Mouse (Mus musculus): Measurements from ENCODE around the gene Klf11.

Gene Klf11

DNA sequence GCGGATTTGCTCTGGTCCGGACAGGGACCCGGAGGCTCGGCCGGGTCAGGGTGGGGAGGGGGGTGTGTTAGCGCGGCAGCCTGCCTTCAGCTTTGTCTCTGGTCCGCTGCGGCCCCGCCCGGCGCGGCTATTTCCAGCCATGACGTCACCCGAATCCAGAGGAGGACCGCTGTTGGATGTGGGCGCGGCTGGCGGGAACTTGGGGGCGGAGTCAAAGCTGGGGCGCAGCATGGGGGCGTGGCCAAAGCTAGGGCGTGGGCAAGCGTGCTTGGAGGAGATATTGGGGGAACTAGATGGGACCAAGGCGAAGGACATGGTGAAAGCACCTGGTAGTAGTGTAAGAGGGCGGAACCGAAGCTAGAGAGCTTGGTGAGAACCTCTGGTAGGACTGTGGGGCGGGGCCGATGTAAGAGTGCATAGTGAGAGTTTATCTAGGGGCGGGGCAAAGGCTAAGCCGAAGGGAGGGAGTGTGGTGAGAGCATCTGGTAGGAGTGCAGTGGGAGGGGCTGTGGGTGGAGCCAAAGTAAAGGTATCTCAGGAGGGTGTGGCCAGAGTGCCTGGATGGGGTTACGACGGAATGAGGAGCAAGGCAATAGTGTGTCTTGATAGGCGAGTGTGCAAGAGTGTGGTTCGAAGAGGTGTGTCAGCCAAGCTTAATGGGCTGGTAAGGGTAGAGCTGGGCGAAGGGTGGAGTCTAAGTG is 718 bp downstream of the Klf11 start:
- DNase-seq (ENCODE audit: extremely low read depth, low read depth, low spot score): peak; percentile 62

DNA sequence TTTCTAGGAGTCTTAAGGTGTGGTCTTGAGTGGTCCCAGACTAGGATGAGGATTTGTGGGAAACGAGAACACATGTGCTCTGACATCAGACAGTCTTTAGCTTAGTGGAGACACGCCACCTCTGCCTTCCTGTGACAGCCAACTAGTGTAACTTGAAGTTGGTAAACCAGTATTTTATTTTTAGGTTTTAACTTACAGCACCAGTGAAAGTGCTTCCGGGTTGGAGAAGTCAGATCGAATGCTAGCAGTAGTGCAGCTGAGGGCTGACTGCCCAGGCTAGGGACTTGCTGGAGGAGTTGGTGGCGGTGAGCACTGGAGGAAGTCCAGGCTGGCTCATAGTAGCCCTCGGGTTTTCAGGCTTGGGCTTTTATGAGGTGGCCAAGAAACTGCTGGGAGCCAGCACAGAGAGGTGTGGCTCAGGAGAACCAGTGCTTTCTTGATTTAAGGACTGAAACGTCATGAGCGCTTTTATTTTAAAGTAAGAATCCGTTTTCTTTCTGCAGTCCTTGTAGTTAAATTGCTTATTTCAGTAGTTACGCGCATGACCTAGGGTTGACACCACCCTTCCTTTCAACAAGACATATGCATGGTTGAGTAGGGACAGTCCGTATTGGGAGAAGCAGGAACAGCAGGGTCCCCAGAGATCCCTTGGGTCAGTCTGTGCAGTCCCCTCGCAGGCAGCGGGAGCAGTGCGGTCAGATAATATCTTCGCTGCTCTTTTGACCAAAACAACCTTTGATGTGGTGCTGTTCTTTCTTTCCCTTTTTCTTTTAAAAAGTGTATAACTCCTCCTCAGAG is 3.2 kb downstream of the Klf11 start:
- peak; percentile 39 for DNase-seq (ENCODE audit: extremely low read depth, low read depth, low spot score)

DNA sequence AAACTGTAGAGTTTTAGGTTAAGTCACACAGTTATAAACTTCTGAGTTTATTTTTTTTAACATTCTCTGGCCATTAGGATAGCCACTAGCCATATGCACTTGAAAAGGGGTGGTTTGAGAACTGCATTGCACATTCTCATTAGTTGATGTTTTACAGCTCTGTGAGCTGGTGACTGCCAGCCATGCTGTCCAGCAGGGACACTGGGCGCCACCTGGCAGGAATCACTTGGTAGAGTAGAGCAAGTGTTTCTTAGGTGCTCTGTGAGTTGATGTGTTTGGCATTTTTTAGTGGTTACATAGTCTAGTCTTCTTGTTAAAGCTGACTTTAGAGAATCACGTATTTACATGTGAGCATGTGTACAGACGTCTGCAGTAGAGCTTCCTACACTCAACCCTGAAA is 5.4 kb downstream of the Klf11 start:
- no peak for DNase-seq (ENCODE audit: extremely low read depth, low read depth, low spot score)

DNA sequence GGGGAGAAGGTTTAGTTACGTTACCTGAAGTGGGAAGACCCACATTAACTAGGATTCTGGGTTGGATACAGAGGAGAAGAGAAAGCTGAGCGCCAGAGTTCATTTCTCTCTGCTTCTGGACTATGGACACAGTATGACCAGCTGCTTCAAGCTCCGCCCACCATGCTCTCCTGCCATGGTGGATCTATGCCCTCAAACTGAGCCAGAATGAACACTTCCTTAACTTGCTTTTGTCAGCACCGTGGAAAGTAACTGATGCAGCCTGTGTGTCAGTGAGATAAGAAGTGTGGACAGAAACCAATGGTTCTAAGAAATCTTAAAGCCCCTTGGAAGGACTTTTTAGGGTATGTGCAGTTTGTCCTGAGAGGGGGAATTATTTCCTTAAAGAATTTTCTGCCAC is 7.9 kb downstream of the Klf11 start:
- no peak for DNase-seq (ENCODE audit: extremely low read depth, low read depth, low spot score)

DNA sequence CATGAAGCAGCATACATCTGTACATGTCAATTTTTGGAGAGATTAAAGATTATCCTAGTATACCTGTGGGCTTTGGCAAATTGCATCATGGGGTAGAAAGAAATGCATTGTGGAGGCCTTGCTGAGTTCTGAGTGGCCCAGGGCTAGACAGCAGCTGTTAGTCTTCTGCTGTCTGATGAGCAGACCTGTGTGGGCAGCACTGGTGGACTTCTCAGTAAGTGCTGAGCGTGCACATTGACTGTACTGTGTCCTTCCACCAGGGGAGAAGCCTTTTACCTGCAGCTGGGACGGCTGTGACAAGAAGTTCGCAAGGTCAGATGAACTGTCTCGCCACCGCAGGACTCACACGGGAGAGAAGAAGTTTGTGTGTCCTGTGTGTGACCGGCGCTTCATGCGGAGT is 8.8 kb downstream of the Klf11 start:
- DNase-seq (ENCODE audit: extremely low read depth, low read depth, low spot score): no peak

DNA sequence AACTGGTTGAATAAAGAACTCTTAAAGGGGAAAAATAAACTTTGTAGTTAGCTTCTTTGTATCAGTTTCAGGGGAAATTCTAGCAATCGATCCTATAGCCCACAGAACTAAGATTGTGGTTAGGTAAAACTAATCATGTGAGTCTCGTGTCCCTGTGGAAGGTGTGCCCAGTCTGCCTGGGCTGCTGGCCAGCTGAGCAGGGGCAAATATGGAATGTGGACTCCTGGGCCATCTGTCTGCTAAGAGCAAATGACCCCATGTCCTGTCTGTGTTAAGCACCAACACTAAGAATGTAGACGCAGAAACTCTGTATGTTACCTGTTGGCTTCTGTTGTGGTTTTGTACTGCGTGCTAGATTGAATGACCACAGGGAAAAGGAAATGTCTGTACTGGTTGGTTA is 10.0 kb downstream of the Klf11 start:
- no peak for DNase-seq (ENCODE audit: extremely low read depth, low read depth, low spot score)

DNA sequence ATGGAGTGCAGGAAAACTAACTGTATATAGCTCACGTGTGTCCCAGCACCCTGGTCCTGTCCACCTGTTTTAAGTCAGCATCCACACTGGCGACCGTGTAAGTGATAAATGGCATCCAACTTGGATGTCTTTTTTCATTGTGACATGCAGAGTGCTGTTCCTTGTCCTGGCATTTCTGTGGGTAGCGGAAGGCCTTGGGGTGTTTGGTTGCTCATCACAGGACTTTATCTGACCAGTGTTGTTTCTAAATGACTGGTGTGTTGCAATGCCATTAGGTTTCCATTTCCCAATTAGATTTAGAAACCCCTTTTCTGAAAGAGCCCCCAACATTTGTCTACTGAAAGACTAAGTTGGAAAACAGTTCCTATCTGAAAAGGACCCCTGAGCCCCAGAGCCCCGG is 11.1 kb downstream of the Klf11 start:
- DNase-seq (ENCODE audit: extremely low read depth, low read depth, low spot score): peak; percentile 14

DNA sequence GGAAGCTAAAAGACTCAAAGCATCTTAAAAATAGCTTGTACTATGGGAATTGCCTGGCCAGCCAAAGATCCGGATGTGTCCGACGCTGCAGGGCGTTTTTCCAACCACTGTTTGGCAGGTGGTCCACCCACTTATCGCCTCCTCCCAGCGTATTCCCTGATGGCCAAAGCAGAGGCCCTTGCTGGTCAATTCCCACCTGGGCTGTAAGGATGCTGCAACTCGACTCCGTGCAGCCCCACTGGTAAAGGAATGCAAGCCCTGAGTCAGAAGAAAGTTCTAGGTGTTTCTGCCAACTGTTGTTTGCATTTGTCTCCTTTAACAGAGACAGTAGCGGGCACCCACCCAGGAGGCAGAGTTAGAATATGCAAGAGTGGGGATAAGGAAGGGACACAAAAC is 29.0 kb downstream of the Klf11 start:
- DNase-seq (ENCODE audit: extremely low read depth, low read depth, low spot score): no peak

DNA sequence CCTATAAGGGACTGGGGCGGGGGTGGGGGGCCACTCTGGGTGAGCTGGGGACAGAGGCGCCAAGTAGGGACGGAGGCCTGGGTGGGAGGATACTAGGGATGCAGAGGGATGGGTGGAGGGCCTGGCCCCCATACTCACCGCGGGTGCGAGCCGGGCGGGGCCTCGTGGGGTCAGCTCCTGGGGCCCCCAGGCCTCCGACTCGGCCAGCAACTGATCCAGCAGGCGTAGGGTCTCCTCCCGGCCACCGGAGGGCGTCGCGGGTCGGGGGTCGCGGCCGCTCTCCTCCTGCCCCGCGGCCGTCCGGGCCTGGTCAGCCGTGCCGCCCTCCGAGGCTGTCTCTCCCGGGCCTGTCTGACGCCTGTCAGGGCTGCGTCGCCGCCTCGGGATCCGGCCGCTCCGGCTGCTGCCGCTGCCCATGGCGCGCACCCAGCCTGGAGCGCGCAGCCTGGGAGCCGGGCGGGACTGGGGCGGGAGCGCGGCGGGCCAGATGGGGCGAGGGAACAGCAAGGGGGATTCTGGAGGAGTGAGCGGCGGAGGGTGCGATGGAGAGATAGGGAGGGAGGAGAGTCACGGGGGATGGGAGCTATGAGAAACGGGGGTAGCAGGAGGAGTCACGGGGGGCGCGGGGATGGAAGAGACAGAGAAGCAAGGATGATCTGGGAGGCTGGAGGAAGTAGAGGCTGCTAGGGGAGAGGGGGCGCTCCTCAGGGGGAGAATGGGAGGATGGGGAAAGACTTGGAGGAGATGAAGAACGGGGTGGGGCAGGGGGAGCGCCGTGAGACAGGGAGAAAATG is 29.6 kb downstream of the Klf11 start:
- no peak for DNase-seq (ENCODE audit: extremely low read depth, low read depth, low spot score)

DNA sequence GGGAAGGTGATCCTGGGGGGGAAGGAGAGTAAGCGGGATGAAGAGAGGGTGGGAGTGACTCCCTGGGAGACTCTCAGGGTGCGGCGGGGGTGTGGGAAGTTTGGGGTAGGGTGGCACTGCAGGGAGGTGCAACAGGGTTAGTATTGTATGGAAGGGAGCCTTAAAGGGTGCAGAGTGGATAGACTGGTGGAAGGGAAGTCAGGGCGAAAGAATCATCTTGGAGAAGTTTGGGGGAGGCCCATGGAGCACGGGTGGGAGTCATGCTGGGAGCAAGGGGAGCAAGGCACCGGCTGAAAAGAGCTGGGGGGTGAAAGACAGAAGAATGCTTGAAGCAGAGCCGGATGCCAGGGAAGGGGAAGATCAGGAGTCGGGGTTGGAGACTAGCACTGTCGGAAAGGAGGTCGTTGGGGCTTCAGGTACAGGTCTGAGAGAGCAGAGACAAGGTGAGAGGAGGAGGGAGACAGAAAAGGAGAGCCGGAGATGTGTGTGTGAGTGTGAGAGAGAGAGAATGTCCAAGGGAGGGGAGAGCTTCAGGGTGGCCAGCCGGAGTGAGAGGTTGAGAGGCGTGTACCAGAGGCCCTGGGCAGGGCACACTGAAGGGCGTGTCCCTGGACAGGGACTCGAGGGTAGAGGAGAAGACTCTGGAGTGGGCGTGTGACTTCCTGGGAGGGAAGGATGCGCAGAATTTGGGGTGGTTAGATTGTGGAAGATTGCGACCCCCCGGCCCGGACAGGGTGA is 30.4 kb downstream of the Klf11 start, which contains the start of gene Cys1:
Cys1 (minus strand) TSS at position 528 of the 738 bp plus-strand sequence.
- no peak for DNase-seq (ENCODE audit: extremely low read depth, low read depth, low spot score)

DNA sequence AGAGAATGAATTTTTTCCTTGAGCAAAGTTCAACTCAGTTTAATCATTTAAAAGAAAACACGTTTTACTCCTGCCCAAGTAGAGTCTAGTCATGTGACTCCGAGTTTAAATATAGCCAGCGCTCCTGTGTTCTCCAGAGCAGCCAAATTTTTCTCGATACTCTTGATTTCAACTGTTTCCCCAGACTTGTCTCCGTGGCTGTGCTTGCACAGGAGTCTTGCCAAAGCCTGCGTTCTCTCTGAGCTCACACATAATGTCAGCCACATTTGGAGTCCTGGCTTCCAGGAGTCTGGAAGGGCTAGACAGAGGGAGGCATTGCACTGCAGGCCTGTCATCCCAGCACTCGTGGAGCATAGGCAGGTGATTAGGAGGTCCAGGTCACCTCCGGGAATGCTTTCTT is 31.5 kb downstream of the Klf11 start:
- DNase-seq (ENCODE audit: extremely low read depth, low read depth, low spot score): no peak

DNA sequence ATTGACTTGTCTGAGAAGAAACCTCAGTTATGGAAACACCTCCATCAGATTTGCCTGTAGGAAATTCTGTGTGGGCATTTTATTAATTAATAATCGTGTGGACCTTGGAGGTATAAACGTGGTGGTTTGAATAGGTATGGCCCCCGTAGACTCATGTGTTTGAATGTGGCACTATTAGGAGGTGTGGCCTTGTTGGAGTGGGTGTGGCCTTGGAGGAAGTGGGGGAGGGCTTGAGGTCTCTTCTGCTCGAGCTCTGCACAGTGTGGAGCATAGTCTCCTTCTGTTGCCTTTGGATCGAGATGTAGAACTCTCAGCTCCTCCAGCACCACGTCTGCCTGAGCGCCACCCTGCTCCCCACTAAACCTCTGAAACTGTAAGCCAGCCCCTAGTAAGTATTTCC is 32.4 kb downstream of the Klf11 start:
- DNase-seq (ENCODE audit: extremely low read depth, low read depth, low spot score): no peak

DNA sequence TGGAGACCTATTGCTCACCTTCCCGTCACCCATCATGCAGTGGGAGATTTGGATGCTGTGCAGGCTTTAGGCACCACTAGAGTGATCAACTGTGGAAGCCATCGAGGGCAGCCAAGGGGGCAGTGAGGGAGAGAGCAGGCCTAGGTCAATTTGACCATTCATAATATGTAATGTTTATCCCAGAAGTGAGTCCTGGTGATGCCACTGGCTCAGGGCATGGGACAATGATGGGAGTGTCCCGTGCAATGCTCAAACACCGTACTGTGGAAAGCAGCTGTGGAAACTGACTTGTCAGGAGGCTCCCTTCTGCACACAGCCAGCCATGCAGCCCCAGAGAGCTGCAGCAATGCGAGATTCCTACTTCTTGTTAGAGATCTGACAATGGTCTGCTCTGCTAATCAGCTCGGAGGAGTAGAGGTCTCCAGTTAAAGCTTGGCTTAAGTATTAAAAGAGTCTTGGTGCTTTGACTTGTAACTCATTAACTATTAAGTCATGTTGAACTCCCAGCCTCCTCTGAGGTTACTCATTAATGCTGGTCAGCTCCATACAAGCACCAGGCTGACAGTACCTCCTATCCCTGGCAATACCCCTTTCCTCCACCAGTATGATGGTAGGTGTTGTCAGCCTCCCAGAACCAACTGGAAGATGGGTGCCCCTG is 35.1 kb downstream of the Klf11 start:
- DNase-seq (ENCODE audit: extremely low read depth, low read depth, low spot score): no peak

DNA sequence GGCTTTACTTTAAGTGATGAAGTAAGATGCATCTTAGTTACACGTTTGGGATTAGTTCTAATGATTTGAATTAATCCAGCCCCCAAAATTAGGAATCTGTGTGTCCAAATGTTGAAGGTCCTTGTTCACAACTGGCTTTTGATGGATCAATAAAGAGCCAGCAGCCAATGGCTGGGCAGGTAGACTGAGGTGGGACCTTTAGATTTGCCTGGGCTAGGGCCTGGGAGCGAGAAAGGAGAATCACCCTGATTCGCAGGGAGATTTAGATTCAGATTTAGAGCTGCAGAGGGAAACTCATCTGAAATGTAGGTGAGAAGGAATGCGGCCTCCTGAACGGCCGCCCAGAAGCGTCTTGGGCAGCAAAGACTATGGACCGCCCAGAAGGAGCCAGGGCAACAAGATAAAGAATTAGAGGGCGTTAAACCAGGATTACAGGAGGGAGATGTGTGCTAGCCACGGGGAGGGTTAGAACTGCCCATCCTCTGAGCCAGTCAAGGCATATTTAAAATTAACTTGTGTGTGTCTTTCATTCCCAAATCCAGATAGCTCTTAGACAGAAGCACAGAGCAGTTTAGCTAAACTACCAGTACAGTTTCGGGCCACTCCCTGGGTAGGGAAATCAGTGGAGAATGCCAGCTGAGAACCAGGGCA is 35.7 kb downstream of the Klf11 start:
- no peak for DNase-seq (ENCODE audit: extremely low read depth, low read depth, low spot score)

DNA sequence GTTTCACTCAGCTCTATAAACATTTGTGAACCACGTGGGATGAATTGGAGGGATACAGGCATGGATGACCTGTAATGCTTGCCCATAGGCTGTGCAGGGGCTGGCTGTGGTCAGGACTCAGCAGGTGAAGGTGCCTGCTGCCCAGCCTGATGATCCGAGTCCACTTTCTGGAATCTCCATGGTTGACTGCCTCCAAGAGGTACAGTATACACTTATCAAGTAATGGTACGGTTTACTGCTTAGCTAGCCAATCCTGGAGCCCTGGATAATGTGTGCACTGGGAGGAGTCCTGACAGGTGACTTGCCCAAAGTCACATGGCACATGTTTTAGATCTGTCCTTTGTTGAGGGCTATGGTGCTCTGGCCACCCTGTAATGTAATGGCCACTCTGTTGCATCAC is 39.3 kb downstream of the Klf11 start:
- DNase-seq (ENCODE audit: extremely low read depth, low read depth, low spot score): no peak

DNA sequence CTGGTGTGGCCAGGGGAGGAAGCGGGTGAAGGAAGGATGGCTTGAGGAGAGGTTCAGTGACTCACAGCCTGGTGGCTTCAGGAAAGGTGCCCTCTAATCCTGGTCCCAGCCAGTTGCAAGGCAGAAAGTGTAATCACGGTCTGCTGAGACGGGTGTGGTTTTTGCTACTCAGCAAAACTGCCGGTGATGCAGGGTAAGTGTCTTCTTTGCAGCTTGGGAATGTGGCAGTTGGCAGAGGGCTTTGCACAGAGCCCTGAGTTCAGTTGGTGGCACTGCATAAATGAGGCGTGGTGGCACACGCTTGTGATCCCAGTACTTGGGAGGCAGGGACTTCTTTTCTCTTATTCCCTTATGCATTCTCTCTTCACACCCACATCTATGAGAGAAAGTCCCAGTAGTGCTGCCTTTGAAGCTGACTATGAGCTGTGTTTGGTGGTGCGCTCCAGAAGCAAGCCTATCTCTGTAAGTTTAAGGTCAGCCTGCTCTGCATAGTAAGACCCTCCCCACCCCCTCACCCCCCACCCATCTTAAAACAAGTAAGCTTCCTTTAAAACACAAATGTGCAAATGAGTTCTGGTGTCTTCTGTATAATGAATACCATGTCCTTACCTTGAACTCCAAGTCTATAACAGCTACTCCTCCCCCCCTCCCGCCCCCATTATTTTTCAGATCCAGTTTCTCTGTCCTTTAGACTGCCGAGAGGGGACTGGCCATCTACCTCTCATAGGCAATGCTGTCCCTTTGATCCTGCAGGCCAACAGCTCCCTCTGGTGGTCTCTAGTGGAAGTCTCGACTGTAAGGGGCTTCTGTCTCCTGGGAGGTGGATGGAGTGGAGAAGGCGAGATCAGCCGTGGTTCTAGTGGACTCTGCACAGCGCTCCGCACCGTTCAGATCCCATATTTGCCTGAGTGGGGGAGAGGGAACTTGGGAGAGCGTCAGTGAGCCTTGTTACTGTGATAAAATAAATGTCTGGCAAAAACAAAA is 45.7 kb downstream of the Klf11 start:
- no peak for DNase-seq (ENCODE audit: extremely low read depth, low read depth, low spot score)

DNA sequence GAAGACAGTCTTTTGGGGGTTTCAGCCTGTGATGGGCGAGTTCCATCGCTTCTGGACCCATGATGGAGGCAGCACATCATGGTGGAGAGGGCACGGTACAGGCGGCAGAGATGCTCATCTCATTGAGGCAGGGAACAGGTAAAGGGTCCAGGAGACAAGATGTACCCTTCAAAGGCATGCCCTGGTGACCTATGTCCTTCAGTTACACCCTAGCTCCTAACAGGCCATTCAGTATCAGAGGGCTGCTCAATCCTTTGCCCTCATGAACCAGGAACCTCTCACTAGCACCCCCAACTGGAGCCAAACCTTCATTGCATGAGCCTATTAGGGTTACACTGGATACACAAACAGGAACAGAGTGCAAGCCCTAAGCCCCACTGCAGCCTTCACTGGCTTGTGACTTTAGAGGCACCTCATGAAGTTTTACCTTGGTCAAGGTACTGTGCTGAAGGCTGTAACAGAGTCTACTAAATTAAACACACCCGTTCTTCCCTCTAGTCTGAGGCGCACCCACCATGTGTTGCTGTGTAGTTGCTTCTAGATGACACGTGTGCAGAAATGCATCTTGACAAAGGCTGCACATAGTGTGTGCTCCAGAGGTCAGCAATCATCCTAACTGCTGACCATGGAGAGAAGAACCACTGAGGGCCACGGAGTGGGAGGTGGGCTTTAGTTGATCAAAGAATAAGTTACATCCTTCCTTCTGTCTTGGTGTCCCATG is 46.6 kb downstream of the Klf11 start:
- no peak for DNase-seq (ENCODE audit: extremely low read depth, low read depth, low spot score)

DNA sequence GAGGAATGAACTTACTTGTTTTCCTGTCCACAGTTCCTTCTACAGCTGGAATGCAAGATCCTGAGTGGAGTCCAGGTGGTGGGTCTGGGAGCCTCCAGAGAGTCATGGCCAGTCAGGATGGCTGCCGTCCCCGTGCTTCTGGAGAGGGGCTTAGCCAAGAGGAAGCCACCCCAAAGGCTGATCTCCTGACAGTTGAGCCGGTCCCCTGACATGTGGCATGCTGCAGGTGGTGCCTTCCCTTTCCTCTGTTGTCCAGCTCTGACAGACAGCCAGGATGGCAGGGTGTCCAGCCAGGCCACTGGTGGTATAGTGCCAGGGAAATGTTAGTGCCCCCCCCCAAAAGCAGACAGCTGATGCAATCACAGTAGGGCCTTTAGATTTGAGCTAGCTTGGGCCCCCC is 47.4 kb downstream of the Klf11 start:
- no peak for DNase-seq (ENCODE audit: extremely low read depth, low read depth, low spot score)
